Mouse (Mus musculus) embryonic facial prominence, embryonic 11.5 days (tissue): ENCODE data around the gene Cela3b. TPM values are rescaled to one million over a fixed set of nuclear protein-coding genes. Genes with fewer than 3 reads are reported as not detected.

Experiments used
- ATAC-seq: fragments of 200-750 bp; cut with Nextera tagmentation; replicated peaks from 2 replicates; pipeline ENCODE4 v1.8.0; 2017; ENCODE audit warnings: low read depth; ENCODE audit not compliant: insufficient number of reproducible peaks, low FRiP score, low TSS enrichment
- DNase-seq: peaks from one replicate; pipeline ENCODE4 v3.0.0-alpha.2; 2015; ENCODE audit warnings: low spot score
- H3K27ac ChIP-seq: fragments of 300-500 bp; sonication (generic); replicated peaks from 2 replicates; pipeline ENCODE4 v1.5.1; 2014; ENCODE audit warnings: mild to moderate bottlenecking, low read depth, low read length, control low read depth
- H3K27me3 ChIP-seq: fragments of 300-500 bp; sonication (generic); 2 replicates; pipeline ENCODE4 v1.6.1; 2014; ENCODE audit warnings: mild to moderate bottlenecking, low read length, moderate library complexity, mixed read lengths; ENCODE audit not compliant: control insufficient read depth, insufficient read depth
- H3K36me3 ChIP-seq: fragments of 300-500 bp; sonication (generic); replicated peaks from 2 replicates; pipeline ENCODE4 v1.6.1; 2014; ENCODE audit warnings: low read depth, mild to moderate bottlenecking, low read length, moderate library complexity, mixed read lengths; ENCODE audit not compliant: control insufficient read depth, insufficient read depth
- H3K4me1 ChIP-seq: fragments of 300-500 bp; sonication (generic); 2 replicates; pipeline ENCODE4 v1.6.1; 2014; ENCODE audit warnings: low read length, mixed read lengths; ENCODE audit not compliant: control insufficient read depth, insufficient read depth
- H3K4me2 ChIP-seq: fragments of 300-500 bp; sonication (generic); 2 replicates; pipeline ENCODE4 v1.6.1; 2014; ENCODE audit warnings: low read depth, mild to moderate bottlenecking, control low read depth, low read length, moderate library complexity
- H3K4me3 ChIP-seq: fragments of 300-500 bp; sonication (generic); 2 replicates; pipeline ENCODE4 v1.5.1; 2014; ENCODE audit warnings: low read depth, low read length, control low read depth
- H3K9ac ChIP-seq: fragments of 300-500 bp; sonication (generic); replicated peaks from 2 replicates; pipeline ENCODE4 v1.6.1; 2014; ENCODE audit warnings: mild to moderate bottlenecking, control low read depth, low read length
- H3K9me3 ChIP-seq: fragments of 300-500 bp; sonication (generic); replicated peaks from 2 replicates; pipeline ENCODE4 v1.6.1; 2016; ENCODE audit warnings: mild to moderate bottlenecking, low read length, inconsistent platforms, mixed read lengths; ENCODE audit not compliant: control insufficient read depth
- WGBS: fragments of 180-500 bp; shearing (Covaris S2); extraction: QIAGEN DNeasy Blood & Tissue Kit; methylation state at CpG from one replicate; pipeline ENCODE4 v1.1.7; 2014; 5-methylcytosine and 5-hydroxymethylcytosine counted together
- polyA plus RNA-seq: library from polyadenylated mRNA; unstranded; fragments of >200 nt; fragmentation: Nextera tagmentation; extraction: Ambion mirVana; gene quantifications from 2 replicates; pipeline ENCODE4 v1.2.1, GENCODE M21; 2014

Cela3b gene
- polyA plus RNA-seq, 1 experiment from 2014 or later = not detected

- Histone ChIP-seq H3K36me3 (no peaks in the 10 kb centered on the region), H3K4me3 (no peak overlapping the region), H3K27me3 (no peaks in the 10 kb centered on the region), H3K27ac (no peak overlapping the region), H3K4me2 (no peak overlapping the region), H3K4me1 (no peaks in the 10 kb centered on the region), H3K9me3 (no peaks in the 10 kb centered on the region), H3K9ac (no peak overlapping the region)
- 87% methylated on average over 4 of the region's 4 CpGs for WGBS
- DNase-seq (no peak), ATAC-seq (no peak)
Observed at GRCm38 (mm10) chr4:137457292-137457691, 27.0 kb upstream of the Cela3b start.

GRCm38 (mm10) chr4:137456581-137456980 lies 26.2 kb upstream of the Cela3b start:
- 85% methylated on average over 12 of the region's 12 CpGs for WGBS
- Histone ChIP-seq H3K36me3 (no peaks in the 10 kb centered on the region), H3K9ac (no peak overlapping the region), H3K4me1 (no peaks in the 10 kb centered on the region), H3K9me3 (no peaks in the 10 kb centered on the region), H3K27me3 (no peaks in the 10 kb centered on the region), H3K27ac (no peak overlapping the region), H3K4me2 (no peak overlapping the region), H3K4me3 (no peak overlapping the region)
- DNase-seq (no peak), ATAC-seq (no peak)

GRCm38 (mm10) chr4:137454582-137454981 lies 24.2 kb upstream of the Cela3b start:
- H3K27ac ChIP-seq = no peak overlapping the region
- no peaks in the 10 kb centered on the region for H3K4me1 ChIP-seq
- no peaks in the 10 kb centered on the region for H3K9me3 ChIP-seq
- no peak overlapping the region for H3K4me2 ChIP-seq
- H3K36me3 ChIP-seq = no peaks in the 10 kb centered on the region
- DNase-seq = no peak
- H3K9ac ChIP-seq = no peak overlapping the region
- H3K27me3 ChIP-seq = no peaks in the 10 kb centered on the region
- no peak overlapping the region for H3K4me3 ChIP-seq
- no peak for ATAC-seq
- 89% methylated on average over 14 of the region's 14 CpGs for WGBS

- DNase-seq (no peak), ATAC-seq (no peak)
- H3K27ac ChIP-seq = no peak within 1 kb of the TSS
- H3K9me3 ChIP-seq = no peaks in the 10 kb centered on the region
- no peaks in the 10 kb centered on the region for H3K36me3 ChIP-seq
- H3K9ac ChIP-seq = no peak within 1 kb of the TSS
- no peaks in the 10 kb centered on the region for H3K4me1 ChIP-seq
- H3K4me2 ChIP-seq = no peak within 1 kb of the TSS
- H3K27me3 ChIP-seq = no peaks in the 10 kb centered on the region
- no peak within 1 kb of the TSS for H3K4me3 ChIP-seq
- 78% methylated on average over 8 of the region's 8 CpGs for whole genome bisulfite sequencing
Observed at GRCm38 (mm10) chr4:137453234-137453767, 23.0 kb upstream of the Cela3b start, which contains the start of gene 1700013G24Rik. 1700013G24Rik (plus strand) TSS chr4:137453284.

- no peak overlapping the region for H3K27ac ChIP-seq
- no peak overlapping the region for H3K4me3 ChIP-seq
- H3K9me3 ChIP-seq = no peaks in the 10 kb centered on the region
- H3K4me2 ChIP-seq = no peak overlapping the region
- DNase-seq (no peak), ATAC-seq (no peak)
- WGBS = 93% methylated on average over 6 of the region's 6 CpGs
- no peak overlapping the region for H3K9ac ChIP-seq
- no peaks in the 10 kb centered on the region for H3K27me3 ChIP-seq
- H3K4me1 ChIP-seq = no peaks in the 10 kb centered on the region
- no peaks in the 10 kb centered on the region for H3K36me3 ChIP-seq
Observed at GRCm38 (mm10) chr4:137452190-137452589, 21.9 kb upstream of the Cela3b start.

- Histone ChIP-seq H3K9me3 (no peaks in the 10 kb centered on the region), H3K27ac (no peak overlapping the region), H3K4me3 (no peak overlapping the region), H3K4me1 (no peaks in the 10 kb centered on the region), H3K9ac (no peak overlapping the region), H3K36me3 (no peaks in the 10 kb centered on the region), H3K27me3 (no peaks in the 10 kb centered on the region), H3K4me2 (no peak overlapping the region)
- 83% methylated on average over 10 of the region's 10 CpGs for WGBS
- DNase-seq (no peak), ATAC-seq (no peak)
Observed at GRCm38 (mm10) chr4:137449715-137450114, 19.4 kb upstream of the Cela3b start.

GRCm38 (mm10) chr4:137449132-137449531 lies 18.8 kb upstream of the Cela3b start:
- DNase-seq (no peak), ATAC-seq (no peak)
- no peak overlapping the region for H3K4me3 ChIP-seq
- 73% methylated on average over 2 of the region's 2 CpGs for WGBS
- no peaks in the 10 kb centered on the region for H3K36me3 ChIP-seq
- no peak overlapping the region for H3K9ac ChIP-seq
- no peak overlapping the region for H3K27ac ChIP-seq
- no peaks in the 10 kb centered on the region for H3K9me3 ChIP-seq
- H3K27me3 ChIP-seq = no peaks in the 10 kb centered on the region
- H3K4me1 ChIP-seq = no peaks in the 10 kb centered on the region
- H3K4me2 ChIP-seq = no peak overlapping the region

- Histone ChIP-seq H3K4me1 (no peaks in the 10 kb centered on the region), H3K9ac (no peak overlapping the region), H3K27me3 (no peaks in the 10 kb centered on the region), H3K4me2 (no peak overlapping the region), H3K4me3 (no peak overlapping the region), H3K9me3 (no peaks in the 10 kb centered on the region), H3K27ac (no peak overlapping the region), H3K36me3 (no peaks in the 10 kb centered on the region)
- no peak for ATAC-seq
- WGBS = 36% methylated on average over 2 of the region's 2 CpGs
- no peak for DNase-seq
Observed at GRCm38 (mm10) chr4:137448641-137449040, 18.3 kb upstream of the Cela3b start.
